Mouse (Mus musculus) granulocyte monocyte progenitor cell, adult 5-6 weeks (primary cell): ENCODE data around the gene Cyp4a12b. TPM values are rescaled to one million over a fixed set of nuclear protein-coding genes. Genes with fewer than 3 reads are reported as not detected.
"Not testable (repeated sequence)": the region's sequence is repeated elsewhere in the genome, so short reads cannot be mapped to it uniquely, and the experiment has no call there.

Source experiments
- ATAC-seq: replicated peaks from 2 replicates; pipeline ENCODE4 v1.8.0; 2016; ENCODE audit warnings: mild to moderate bottlenecking, moderate TSS enrichment, inconsistent platforms; ENCODE audit not compliant: poor library complexity, severe bottlenecking
- total RNA-seq, 2 experiments: library from RNA; stranded (forward) in 1 of 2; stranded (reverse) in 1 of 2; fragments of 200-712, 200-1000 nt in 1 of 2; fragments of >200 nt in 1 of 2; fragmentation: Nextera tagmentation in 1 of 2; gene quantifications; 2 replicates each; pipeline ENCODE4 v1.2.3; 2014 to 2017

Gene Cyp4a12b
- total RNA-seq (2014; fragmentation: Nextera tagmentation) (not detected in 2 replicates), total RNA-seq (2017) (not detected in 2 replicates)

- not testable (repeated sequence) for ATAC-seq
These were observed at the start of gene Cyp4a12b for GRCm38 (mm10) chr4:115411324-115411723. Gene Cyp4a12b (plus strand): TSS chr4:115411624.

GRCm38 (mm10) chr4:115365624-115366023 is 45.8 kb upstream of the Cyp4a12b start:
- ATAC-seq = peak; percentile 73

- ATAC-seq = peak; percentile 84
These were observed 43.4 kb upstream of the Cyp4a12b start for GRCm38 (mm10) chr4:115368067-115368466.

- not testable (repeated sequence) for ATAC-seq
These were observed 15.2 kb upstream of the Cyp4a12b start for GRCm38 (mm10) chr4:115396256-115396655.

- ATAC-seq = peak; percentile 68
These were observed 14.5 kb upstream of the Cyp4a12b start for GRCm38 (mm10) chr4:115396950-115397349.

- ATAC-seq = no peak
These were observed 39.2 kb downstream of the Cyp4a12b start for GRCm38 (mm10) chr4:115450577-115451137.

- no peak for ATAC-seq
These were observed 40.9 kb downstream of the Cyp4a12b start, which contains the start of gene Cyp4a30b for GRCm38 (mm10) chr4:115452304-115452703. Gene Cyp4a30b (plus strand): TSS chr4:115452604.

GRCm38 (mm10) chr4:115473585-115473984 is 62.2 kb downstream of the Cyp4a12b start:
- peak; percentile 52 for ATAC-seq

- peak; percentile 79 for ATAC-seq
These were observed 64.6 kb downstream of the Cyp4a12b start for GRCm38 (mm10) chr4:115476051-115476450.

- ATAC-seq = peak; percentile 33; the same call in 1 of the 2 replicates
These were observed 69.7 kb downstream of the Cyp4a12b start for GRCm38 (mm10) chr4:115481006-115481652.

Other genes with a start within 250 kb of the Cyp4a12b start
- not detected in 2 replicates for gene Cyp4a29, start 169.5 kb upstream of the Cyp4a12b start, total RNA-seq (2014; fragmentation: Nextera tagmentation)
- gene Cyp4a29, start 169.5 kb upstream of the Cyp4a12b start, total RNA-seq (2017) = not detected in 2 replicates
- not detected in 2 replicates for gene Cyp4a12a, start 112.6 kb upstream of the Cyp4a12b start, total RNA-seq (2014; fragmentation: Nextera tagmentation)
- not detected in 2 replicates for gene Cyp4a12a, start 112.6 kb upstream of the Cyp4a12b start, total RNA-seq (2017)
- gene Cyp4a30b, start 41.0 kb downstream of the Cyp4a12b start, total RNA-seq (2014; fragmentation: Nextera tagmentation) = not detected in 2 replicates
- gene Cyp4a30b, start 41.0 kb downstream of the Cyp4a12b start, total RNA-seq (2017) = not detected in 2 replicates
- gene Cyp4a14, start 84.5 kb downstream of the Cyp4a12b start, total RNA-seq (2014; fragmentation: Nextera tagmentation) = not detected in 2 replicates
- gene Cyp4a14, start 84.5 kb downstream of the Cyp4a12b start, total RNA-seq (2017) = not detected in 2 replicates
- gene Cyp4a10, start 106.6 kb downstream of the Cyp4a12b start, total RNA-seq (2014; fragmentation: Nextera tagmentation) = not detected in 2 replicates
- not detected in 2 replicates for gene Cyp4a10, start 106.6 kb downstream of the Cyp4a12b start, total RNA-seq (2017)
- gene Cyp4a31, start 152.0 kb downstream of the Cyp4a12b start, total RNA-seq (2014; fragmentation: Nextera tagmentation) = not detected in 2 replicates
- not detected in 2 replicates for gene Cyp4a31, start 152.0 kb downstream of the Cyp4a12b start, total RNA-seq (2017)
- not detected in 2 replicates for gene Cyp4a32, start 189.3 kb downstream of the Cyp4a12b start, total RNA-seq (2014; fragmentation: Nextera tagmentation)
- not detected in 2 replicates for gene Cyp4a32, start 189.3 kb downstream of the Cyp4a12b start, total RNA-seq (2017)
- not detected in 2 replicates for gene Cyp4b1, start 236.1 kb downstream of the Cyp4a12b start, total RNA-seq (2014; fragmentation: Nextera tagmentation)
- gene Cyp4b1, start 236.1 kb downstream of the Cyp4a12b start, total RNA-seq (2017) = not detected in 2 replicates